ENCODE assay signal across 14 mouse cellular contexts in the genomic region with DNA sequence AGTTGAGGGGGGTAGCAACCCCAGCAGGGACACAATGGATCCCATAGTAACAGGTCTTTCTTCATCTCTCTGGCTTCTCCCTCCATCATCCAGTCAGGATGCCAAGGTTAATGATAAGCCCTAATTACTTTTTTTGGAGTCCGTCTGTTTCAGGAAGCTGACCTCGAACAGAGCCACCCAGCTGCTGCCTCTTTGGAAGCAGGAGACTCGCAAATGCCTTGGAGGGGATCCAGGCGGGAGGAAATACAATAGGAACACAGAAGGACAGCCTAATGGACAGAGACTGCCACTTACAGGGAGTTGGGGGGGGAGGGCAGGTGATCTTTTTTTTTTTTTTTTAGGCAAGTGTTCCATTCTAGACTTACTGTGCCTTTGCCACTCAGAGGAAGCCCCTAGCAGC. TPM values are rescaled to one million over a fixed set of nuclear protein-coding genes. Genes with fewer than 3 reads are reported as not detected.
DNase-seq lines count a peak whose midpoint lies in the region; ATAC-seq and TF ChIP-seq lines count a peak whose summit lies in the region.
"Had no signal": no experiment of that assay in that cellular context is flagged by ENCODE, and none has a peak within 500 bp of the region (broad histone marks: within the 10 kb centered on the region; RNA-seq: fewer than 3 reads in every experiment).

No protein-coding gene starts in this region.

- 5% methylated on average over 4 of the region's 4 CpGs for WGBS in heart, adult 2 months
- 26% methylated on average over 4 of the region's 4 CpGs for whole genome bisulfite sequencing in midbrain, embryonic 14.5 days
- 48% methylated on average over 4 of the region's 4 CpGs for WGBS in midbrain, embryonic 10.5 days

- no peak overlapping the region for H3K9ac ChIP-seq in heart, adult 2 months (ENCODE audit: low read depth, low read length)
- no peak overlapping the region for H3K9ac ChIP-seq in midbrain, embryonic 14.5 days (replicated peaks; ENCODE audit: low read length)

- no peak overlapping the region for H3K27ac ChIP-seq in heart, adult 2 months
- no peak overlapping the region for H3K27ac ChIP-seq in midbrain, embryonic 14.5 days (replicated peaks; ENCODE audit: low read depth, low read length)
- H3K27ac ChIP-seq in midbrain, embryonic 10.5 days (replicated peaks): no peak overlapping the region
- H3K27ac ChIP-seq: kidney, postnatal 0 days; stomach, postnatal 0 days had no signal

- H3K4me1 ChIP-seq in heart, adult 2 months (ENCODE audit: control insufficient read depth, insufficient read depth, low read length): no peaks in the 10 kb centered on the region
- H3K4me1 ChIP-seq in midbrain, embryonic 14.5 days (ENCODE audit: control insufficient read depth, insufficient read depth, low read length): no peaks in the 10 kb centered on the region
- 0 out of 2 replicates have a peak, but pooled peaks cover 4% of the 10 kb centered on the region for H3K4me1 ChIP-seq in midbrain, embryonic 10.5 days

- no peak overlapping the region for H3K4me3 ChIP-seq in heart, adult 2 months
- no peak overlapping the region for H3K4me3 ChIP-seq in midbrain, embryonic 14.5 days (replicated peaks; ENCODE audit: low read depth, low read length)
- H3K4me3 ChIP-seq in midbrain, embryonic 10.5 days: no peak overlapping the region
- H3K4me3 ChIP-seq: myocyte had no signal

- no peaks in the 10 kb centered on the region for H3K9me3 ChIP-seq in midbrain, embryonic 14.5 days (ENCODE audit: control insufficient read depth, low read length)
- H3K9me3 ChIP-seq in midbrain, embryonic 10.5 days (replicated peaks): no peaks in the 10 kb centered on the region

- no peaks in the 10 kb centered on the region for H3K27me3 ChIP-seq in heart, adult 2 months (ENCODE audit: control insufficient read depth, insufficient read depth, low read length)
- H3K27me3 ChIP-seq in midbrain, embryonic 14.5 days (ENCODE audit: control insufficient read depth, insufficient read depth, low read length): no peaks in the 10 kb centered on the region
- H3K27me3 ChIP-seq in midbrain, embryonic 10.5 days (ENCODE audit: low read depth, poor library complexity, severe bottlenecking): no peaks in the 10 kb centered on the region

- DNase-seq in heart, adult 2 months: peak; percentile 24 to 30
- DNase-seq in heart, postnatal 25 days (ENCODE audit: low spot score): no peak
- DNase-seq in midbrain, embryonic 14.5 days: peak; percentile 15
- DNase-seq in midbrain, embryonic 10.5 days (ENCODE audit: low spot score): no peak
- DNase-seq in cerebellum, adult 11-12 months: peak; percentile 94
- DNase-seq in layer of hippocampus, adult 9-11 months: peak; percentile 58
- DNase-seq in thymus, postnatal 25 days: no peak
- DNase-seq in spleen, postnatal 36 days (ENCODE audit: low spot score in 2 of 2): no peak

- intact Hi-C loops in heart, adult 2 months (cut with DNase I): no loop called here
- intact Hi-C loops in heart, postnatal 25 days (cut with DNase I): no loop called here

- H3K36me3 ChIP-seq in heart, adult 2 months (ENCODE audit: control insufficient read depth, insufficient read depth, low read length): no peaks in the 10 kb centered on the region
- no peaks in the 10 kb centered on the region for H3K36me3 ChIP-seq in midbrain, embryonic 14.5 days (ENCODE audit: control insufficient read depth, insufficient read depth, low read length)
- no peaks in the 10 kb centered on the region for H3K36me3 ChIP-seq in midbrain, embryonic 10.5 days

- TF ChIP-seq POLR2A in heart, adult 2 months (IDR thresholded peaks at IDR 0.05; ENCODE audit: insufficient read depth, low read depth, low read length): no peak

- no peak overlapping the region for H3K4me2 ChIP-seq in midbrain, embryonic 14.5 days (ENCODE audit: low read length)

- no peak for TF ChIP-seq CTCF in heart, adult 2 months (IDR thresholded peaks at IDR 0.05)

- TF ChIP-seq EP300 in heart, adult 2 months (IDR thresholded peaks at IDR 0.05; ENCODE audit: insufficient read depth, low read depth, low read length): no peak

- ATAC-seq in midbrain, embryonic 14.5 days (ENCODE audit: low FRiP score, low TSS enrichment): no peak

- no peaks in the 10 kb centered on the region for H3K79me2 ChIP-seq in heart, adult 2 months (replicated peaks; ENCODE audit: control insufficient read depth, insufficient read depth, low read length)

RNA-seq across cellular contexts. Expression of gene Rph3a, which starts 40.2 kb away (rescaled TPM):
- not detected for total RNA-seq in heart, adult 2 months (2021)
- polyA plus RNA-seq in heart, adult 2 months (2012; rRNA removed): 0.06 TPM in 1 of 2 replicates, not detected in the other
- total RNA-seq in heart, postnatal 25 days (2021): under 1 TPM in 1 of 2 experiments, not detected in 1; 0.08 TPM
- 15.6 and 15.8 TPM in 2 replicates for polyA plus RNA-seq in midbrain, embryonic 14.5 days (2014; fragmentation: Nextera tagmentation; extraction: Ambion mirVana)
- polyA plus RNA-seq in midbrain, embryonic 10.5 days (2016; fragmentation: Nextera tagmentation; extraction: Ambion mirVana): 0.10 and 0.47 TPM in 2 replicates
- total RNA-seq: heart, postnatal 36 days had no signal

RNA-seq across cellular contexts. Expression of gene Oas1d, which starts 55.4 kb away (rescaled TPM):
- total RNA-seq in heart, adult 2 months (2021): not detected
- not detected in 2 replicates for polyA plus RNA-seq in heart, adult 2 months (2012; rRNA removed)
- total RNA-seq in heart, postnatal 25 days (2021): not detected
- not detected in 2 replicates for polyA plus RNA-seq in midbrain, embryonic 14.5 days (2014; fragmentation: Nextera tagmentation; extraction: Ambion mirVana)
- not detected in 2 replicates for polyA plus RNA-seq in midbrain, embryonic 10.5 days (2016; fragmentation: Nextera tagmentation; extraction: Ambion mirVana)
- total RNA-seq: heart, postnatal 36 days had no signal
- polyA plus RNA-seq: embryonic facial prominence, embryonic 14.5 days; kidney, postnatal 0 days; limb, embryonic 14.5 days; myocyte had no signal

Comparison
In these comparisons a context has a peak if more than half of its experiments do, and no peak if none do; other contexts are left out.
1. DNase-seq: peak in heart, adult 2 months (2 of 2), midbrain, embryonic 14.5 days (single experiment), cerebellum, adult 11-12 months (single experiment) and layer of hippocampus, adult 9-11 months (single experiment); none in heart, postnatal 25 days (single experiment), midbrain, embryonic 10.5 days (single experiment), thymus, postnatal 25 days (single experiment) and spleen, postnatal 36 days (0 of 2).
2. RNA of gene Rph3a, which starts 40.2 kb away (polyA plus RNA-seq): 15.6 to 15.8 TPM in midbrain, embryonic 14.5 days; 0.10 to 0.47 TPM in midbrain, embryonic 10.5 days and 0.06 TPM in heart, adult 2 months; every median in the first group is over 10 times any median in the second.